Mouse (Mus musculus): ENCODE data around the gene P2ry12. TPM values are rescaled to one million over a fixed set of nuclear protein-coding genes. Genes with fewer than 3 reads are reported as not detected.

Gene P2ry12
- polyA plus RNA-seq, 1 experiment from 2014 or later, result 2.1 TPM

DNA sequence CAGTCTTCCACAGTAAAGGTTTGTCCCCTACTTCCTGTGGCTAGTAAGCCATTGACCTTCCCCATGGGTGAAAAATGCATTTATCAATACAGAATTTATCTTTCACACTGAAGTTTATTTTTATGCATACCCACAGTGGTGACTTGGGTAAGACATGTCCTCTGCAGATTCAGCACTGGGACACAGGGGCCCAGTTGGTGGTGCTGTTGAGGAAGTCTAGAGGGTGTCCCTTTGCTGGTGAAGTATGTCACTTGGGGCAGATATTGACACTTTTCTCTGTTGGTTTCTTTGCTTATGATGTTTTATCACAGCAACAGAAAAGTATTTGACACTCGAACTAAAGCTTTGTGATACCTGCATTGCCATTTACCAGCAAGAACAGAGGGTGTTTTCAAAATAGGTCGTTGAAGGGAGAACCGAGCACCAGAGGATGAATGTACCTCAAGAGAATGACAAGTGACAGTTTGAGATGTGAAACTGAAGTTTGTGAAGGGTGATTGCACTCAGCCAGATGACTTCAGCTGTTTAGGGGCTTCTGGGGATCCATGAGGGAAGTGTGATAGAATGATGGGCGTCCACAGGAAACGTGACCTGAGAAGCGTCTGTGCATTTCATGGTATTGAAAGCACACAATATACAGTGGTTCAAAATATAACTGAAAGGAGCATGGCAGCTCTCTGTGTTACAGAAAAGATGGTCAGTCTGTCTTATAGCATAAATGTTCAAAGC lies 88.1 kb downstream of the P2ry12 start:
- Histone ChIP-seq H3K4me2 (replicated peaks) (no peak overlapping the region), H3K27ac (no peak overlapping the region), H3K9me3 (no peaks in the 10 kb centered on the region), H3K4me1 (0 out of 2 replicates have a peak, but pooled peaks cover 8% of the 10 kb centered on the region), H3K4me3 (no peak overlapping the region), H3K9ac (no peak overlapping the region), H3K27me3 (no peaks in the 10 kb centered on the region), H3K36me3 (no peaks in the 10 kb centered on the region)
- ATAC-seq (ENCODE audit: insufficient number of reproducible peaks, insufficient read depth, low FRiP score, low TSS enrichment), result no peak
- 72% methylated on average over 6 of the region's 6 CpGs for WGBS

DNA sequence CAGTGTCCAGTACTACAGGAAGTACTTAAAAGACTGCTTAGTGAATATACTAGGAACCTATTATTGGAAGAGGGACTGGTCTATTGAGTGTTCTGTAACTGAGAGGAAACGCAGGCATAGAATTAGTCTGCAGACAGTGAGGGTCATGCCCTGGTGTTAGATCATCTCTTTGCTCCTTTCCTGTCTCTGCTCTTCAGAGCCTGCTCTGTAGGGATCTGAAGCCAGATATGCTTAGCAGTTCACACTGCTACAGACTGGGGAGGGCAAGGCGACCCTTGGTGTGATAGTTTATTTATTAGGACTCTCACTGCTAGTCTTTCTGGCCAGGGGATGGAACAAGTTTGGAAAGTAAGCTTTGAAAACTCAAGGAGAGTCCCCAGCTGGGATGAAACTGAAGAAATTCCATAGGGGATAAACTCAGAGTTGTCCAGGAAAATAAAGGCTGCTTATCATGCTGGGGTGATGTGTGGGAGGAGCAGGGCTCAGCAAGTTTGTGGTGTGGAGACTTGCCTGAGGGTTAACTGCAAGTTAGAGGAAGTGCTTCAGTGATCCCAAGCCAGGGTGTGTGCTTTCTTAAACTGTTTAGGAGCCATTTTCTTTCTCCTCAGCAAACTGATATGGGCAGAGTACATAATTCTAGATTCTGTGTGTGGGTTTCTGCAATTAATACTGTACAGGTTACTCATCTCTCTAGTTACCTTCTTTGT lies 92.6 kb downstream of the P2ry12 start:
- Histone ChIP-seq H3K4me1 (0 out of 2 replicates have a peak, but pooled peaks cover 8% of the 10 kb centered on the region), H3K4me3 (no peak overlapping the region), H3K27me3 (no peaks in the 10 kb centered on the region), H3K4me2 (replicated peaks) (no peak overlapping the region), H3K27ac (no peak overlapping the region), H3K9me3 (no peaks in the 10 kb centered on the region), H3K36me3 (no peaks in the 10 kb centered on the region), H3K9ac (no peak overlapping the region)
- 42% methylated on average over 2 of the region's 2 CpGs for WGBS
- ATAC-seq (ENCODE audit: insufficient number of reproducible peaks, insufficient read depth, low FRiP score, low TSS enrichment), result no peak

DNA sequence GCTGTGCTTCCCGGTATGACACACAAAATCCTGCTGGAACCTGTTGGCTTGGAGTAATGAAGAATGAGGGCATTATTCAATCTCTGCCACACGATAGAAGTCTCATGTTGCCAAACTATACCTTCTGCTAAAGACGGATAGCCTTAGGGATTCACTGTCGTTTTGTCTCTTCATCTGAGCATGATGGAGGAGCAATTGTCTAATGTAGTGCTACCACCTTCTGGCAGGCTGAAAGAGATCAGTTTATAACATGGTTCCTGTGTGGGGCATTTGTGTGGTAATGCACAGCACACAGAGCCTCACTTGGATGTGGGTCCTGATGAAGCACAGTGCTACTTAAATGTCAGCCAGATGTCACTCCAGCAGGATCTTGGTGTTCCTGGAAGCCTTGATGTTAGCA lies 93.5 kb downstream of the P2ry12 start:
- WGBS, result 59% methylated on average over 4 of the region's 4 CpGs
- Histone ChIP-seq H3K27ac (no peak overlapping the region), H3K4me1 (0 out of 2 replicates have a peak, but pooled peaks cover 8% of the 10 kb centered on the region), H3K9me3 (no peaks in the 10 kb centered on the region), H3K4me3 (no peak overlapping the region), H3K27me3 (no peaks in the 10 kb centered on the region), H3K36me3 (no peaks in the 10 kb centered on the region), H3K4me2 (replicated peaks) (no peak overlapping the region), H3K9ac (no peak overlapping the region)
- ATAC-seq (ENCODE audit: insufficient number of reproducible peaks, insufficient read depth, low FRiP score, low TSS enrichment), result no peak

DNA sequence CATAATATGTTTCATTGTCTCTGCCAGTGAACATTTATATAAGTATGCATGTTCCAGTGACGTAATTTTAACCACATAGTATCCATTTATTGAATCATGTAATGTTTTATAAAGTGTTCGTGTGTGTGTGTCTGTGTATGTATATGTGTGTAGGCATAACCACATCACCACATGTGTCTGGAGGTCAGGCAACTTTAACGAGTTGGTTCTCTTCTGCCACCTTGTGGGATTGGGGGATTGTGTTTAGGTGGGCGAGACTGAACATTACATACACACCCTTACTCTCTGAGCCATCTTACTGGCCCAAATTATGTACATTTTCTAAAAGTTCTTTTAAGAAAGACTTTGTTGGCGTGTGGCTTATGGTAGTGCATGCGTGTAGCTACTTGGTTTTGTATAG lies 94.2 kb downstream of the P2ry12 start:
- 0 out of 2 replicates have a peak, but pooled peaks cover 8% of the 10 kb centered on the region for H3K4me1 ChIP-seq
- no peaks in the 10 kb centered on the region for H3K27me3 ChIP-seq
- H3K36me3 ChIP-seq, result no peaks in the 10 kb centered on the region
- H3K4me3 ChIP-seq, result no peak overlapping the region
- H3K27ac ChIP-seq, result no peak overlapping the region
- H3K9me3 ChIP-seq, result no peaks in the 10 kb centered on the region
- H3K4me2 ChIP-seq (replicated peaks), result no peak overlapping the region
- no peak for ATAC-seq (ENCODE audit: insufficient number of reproducible peaks, insufficient read depth, low FRiP score, low TSS enrichment)
- H3K9ac ChIP-seq, result no peak overlapping the region
- WGBS, result 91% methylated on average over 6 of the region's 6 CpGs

DNA sequence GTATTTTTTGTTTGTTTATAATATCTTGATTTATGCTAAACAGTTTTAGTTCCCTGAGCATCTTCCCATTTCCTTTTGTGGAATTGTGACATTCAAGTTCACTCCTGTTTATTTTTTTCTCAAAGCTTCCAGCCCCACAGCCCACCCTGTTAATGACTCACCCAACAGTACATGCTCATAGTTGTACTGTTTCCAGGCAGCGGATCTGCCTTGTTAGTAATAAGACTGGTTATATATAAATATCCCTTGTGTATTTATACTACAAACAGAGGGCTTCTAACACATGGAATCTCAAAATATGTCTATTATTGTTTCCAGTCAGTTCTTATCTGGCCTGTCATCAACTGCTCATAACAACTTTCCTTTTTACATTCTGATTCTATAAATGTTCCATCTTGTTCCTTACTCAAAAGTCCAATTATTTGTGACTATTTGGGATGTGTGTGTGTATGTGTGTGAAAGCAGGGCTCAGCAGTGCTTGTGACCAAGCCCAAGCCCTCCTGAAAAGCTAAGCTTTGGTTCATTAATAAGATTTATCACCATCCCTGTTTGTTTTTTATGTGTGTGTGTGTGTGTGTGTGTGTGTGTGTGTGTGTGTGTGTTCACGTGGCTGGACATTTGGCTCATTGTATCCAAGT lies 95.1 kb downstream of the P2ry12 start:
- Histone ChIP-seq H3K4me1 (0 out of 2 replicates have a peak, but pooled peaks cover 8% of the 10 kb centered on the region), H3K36me3 (no peaks in the 10 kb centered on the region), H3K9ac (no peak overlapping the region), H3K4me3 (no peak overlapping the region), H3K4me2 (replicated peaks) (no peak overlapping the region), H3K9me3 (no peaks in the 10 kb centered on the region), H3K27ac (no peak overlapping the region), H3K27me3 (no peaks in the 10 kb centered on the region)
- WGBS, result 78% methylated on average over 2 of the region's 2 CpGs
- ATAC-seq (ENCODE audit: insufficient number of reproducible peaks, insufficient read depth, low FRiP score, low TSS enrichment), result no peak

Other genes with a start within 250 kb of the P2ry12 start
- 1.0 and 1.8 TPM in 2 replicates for gene Gpr171, start 161.1 kb downstream of the P2ry12 start, polyA plus RNA-seq (2016; fragmentation: Nextera tagmentation; extraction: Ambion mirVana)
- gene P2ry14, start 109.3 kb downstream of the P2ry12 start, polyA plus RNA-seq (2016; fragmentation: Nextera tagmentation; extraction: Ambion mirVana), result 2.4 and 2.6 TPM in 2 replicates
- gene Gpr87, start 67.8 kb downstream of the P2ry12 start, polyA plus RNA-seq (2016; fragmentation: Nextera tagmentation; extraction: Ambion mirVana), result 0.26 and 0.41 TPM in 2 replicates
- 0.74 and 0.88 TPM in 2 replicates for gene P2ry13, start 52.0 kb downstream of the P2ry12 start, polyA plus RNA-seq (2016; fragmentation: Nextera tagmentation; extraction: Ambion mirVana)
- 15.4 and 17.3 TPM in 2 replicates for gene Igsf10, start 81.5 kb upstream of the P2ry12 start, polyA plus RNA-seq (2016; fragmentation: Nextera tagmentation; extraction: Ambion mirVana)

Measured in embryonic facial prominence, embryonic 12.5 days (tissue).